11 mouse cellular contexts compared by ENCODE assay signal in the genomic region with DNA sequence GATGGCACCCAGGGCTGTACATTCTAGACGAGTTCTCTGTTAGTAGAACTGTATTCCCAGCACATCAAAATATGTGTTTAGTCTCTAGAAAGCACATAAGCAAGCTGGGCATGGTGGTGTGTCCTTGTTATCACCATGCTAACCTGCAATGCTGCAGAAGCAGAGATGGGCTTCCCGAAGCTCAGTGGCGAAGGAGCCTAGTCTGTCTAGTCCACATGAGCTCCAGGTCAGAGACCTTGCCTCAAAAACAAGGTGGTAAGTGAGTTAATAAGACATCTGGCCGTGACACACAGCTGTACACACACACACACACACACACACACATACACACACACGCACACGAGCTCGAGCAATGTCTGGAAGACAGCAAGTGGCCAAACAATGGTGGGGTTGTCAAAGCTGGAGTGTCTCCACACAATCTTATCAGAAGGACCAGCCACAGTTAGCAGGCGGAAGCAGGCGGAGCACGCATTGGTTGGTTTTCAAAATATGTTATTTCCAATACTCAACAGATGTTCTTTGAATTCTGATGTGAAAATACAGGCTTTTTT.
DNase-seq lines count a peak whose midpoint lies in the region; ATAC-seq and TF ChIP-seq lines count a peak whose summit lies in the region.
"Had no signal": no experiment of that assay in that cellular context is flagged by ENCODE, and none has a peak within 500 bp of the region (broad histone marks: within the 10 kb centered on the region; RNA-seq: fewer than 3 reads in every experiment).

No protein-coding gene starts in this region.

- no peak for TF ChIP-seq CTCF in lung, adult 2 months (IDR thresholded peaks at IDR 0.05; ENCODE audit: insufficient read depth, low read length)
- TF ChIP-seq CTCF in embryonic fibroblast, embryonic 13.5 days (IDR thresholded peaks at IDR 0.05; ENCODE audit: borderline replicate concordance, insufficient read depth, low read length): no peak

- no peak overlapping the region for H3K4me3 ChIP-seq in lung, embryonic 16.5 days (ENCODE audit: low read length)
- no peak overlapping the region for H3K4me3 ChIP-seq in lung, adult 2 months (replicated peaks; ENCODE audit: extremely low read depth, low read depth, low read length)
- H3K4me3 ChIP-seq in embryonic fibroblast, embryonic 13.5 days (ENCODE audit: insufficient read depth, low read length): no peak overlapping the region
- H3K4me3 ChIP-seq in limb, embryonic 10.5 days: no peak overlapping the region
- H3K4me3 ChIP-seq: limb, embryonic 15.5 days; neural tube, embryonic 15.5 days had no signal

- H3K9ac ChIP-seq in lung, embryonic 16.5 days (ENCODE audit: low read length): no peak overlapping the region
- H3K9ac ChIP-seq: limb, embryonic 15.5 days; neural tube, embryonic 15.5 days had no signal

- TF ChIP-seq POLR2A in lung, adult 2 months (IDR thresholded peaks at IDR 0.05; ENCODE audit: borderline replicate concordance, extremely low read depth, low read depth, low read length): no peak
- no peak for TF ChIP-seq POLR2A in embryonic fibroblast, embryonic 13.5 days (IDR thresholded peaks at IDR 0.05; ENCODE audit: low read depth, low read length)

- 32% methylated on average over 10 of the region's 10 CpGs for WGBS in lung, embryonic 16.5 days
- 47% methylated on average over 10 of the region's 10 CpGs for WGBS in lung, adult 2 months
- 86% methylated on average over 10 of the region's 10 CpGs for WGBS in limb, embryonic 10.5 days

- peak; percentile 80 for ATAC-seq in lung, embryonic 16.5 days (ENCODE audit: low read depth)
- ATAC-seq in megakaryocyte-erythroid progenitor cell, adult 5-6 weeks (replicated peaks; ENCODE audit: low FRiP score, low TSS enrichment, poor library complexity, severe bottlenecking): peak; percentile 84

- no peak for DNase-seq in lung, adult 2 months
- DNase-seq in heart, postnatal 4 days: peak; percentile 51
- DNase-seq in cerebellum, postnatal 4 days (ENCODE audit: low spot score in 2 of 2): no peak
- no peak for DNase-seq in embryo, embryonic 10.5 days (ENCODE audit: low spot score)
- no peak for DNase-seq in limb, embryonic 10.5 days (ENCODE audit: low spot score)

- no peaks in the 10 kb centered on the region for H3K9me3 ChIP-seq in lung, embryonic 16.5 days (ENCODE audit: control insufficient read depth, low read length)
- no peaks in the 10 kb centered on the region for H3K9me3 ChIP-seq in limb, embryonic 10.5 days (replicated peaks)
- H3K9me3 ChIP-seq: limb, embryonic 15.5 days; neural tube, embryonic 15.5 days had no signal

- H3K27ac ChIP-seq in lung, embryonic 16.5 days (ENCODE audit: low read length): no peak overlapping the region; the same call in 1 of the 2 replicates
- H3K27ac ChIP-seq in embryonic fibroblast, embryonic 13.5 days (ENCODE audit: insufficient read depth, low read length): peak overlapping the region; percentile 76
- no peak overlapping the region for H3K27ac ChIP-seq in limb, embryonic 10.5 days
- H3K27ac ChIP-seq: kidney, postnatal 0 days; neural tube, embryonic 15.5 days had no signal

- H3K4me2 ChIP-seq in lung, embryonic 16.5 days (ENCODE audit: low read depth, low read length): no peak overlapping the region
- H3K4me2 ChIP-seq: limb, embryonic 15.5 days; neural tube, embryonic 15.5 days had no signal

- H3K4me1 ChIP-seq in lung, embryonic 16.5 days (replicated peaks; ENCODE audit: control insufficient read depth, insufficient read depth, low read length): peaks cover 9% of the 10 kb centered on the region
- 0 out of 2 replicates have a peak, but pooled peaks cover 3% of the 10 kb centered on the region for H3K4me1 ChIP-seq in lung, adult 2 months (ENCODE audit: control insufficient read depth, insufficient read depth, low read length)
- peaks cover 24% of the 10 kb centered on the region for H3K4me1 ChIP-seq in embryonic fibroblast, embryonic 13.5 days (ENCODE audit: control insufficient read depth, insufficient read depth, low read length)
- H3K4me1 ChIP-seq in limb, embryonic 10.5 days: peaks cover 18% of the 10 kb centered on the region

- no peaks in the 10 kb centered on the region for H3K36me3 ChIP-seq in lung, embryonic 16.5 days (ENCODE audit: control insufficient read depth, insufficient read depth, low read length)
- H3K36me3 ChIP-seq in limb, embryonic 10.5 days: no peaks in the 10 kb centered on the region
- H3K36me3 ChIP-seq: limb, embryonic 15.5 days; neural tube, embryonic 15.5 days had no signal

- no peaks in the 10 kb centered on the region for H3K27me3 ChIP-seq in lung, embryonic 16.5 days (ENCODE audit: control insufficient read depth, insufficient read depth, low read depth, low read length)
- no peaks in the 10 kb centered on the region for H3K27me3 ChIP-seq in limb, embryonic 10.5 days (ENCODE audit: low read depth, poor library complexity, severe bottlenecking)
- H3K27me3 ChIP-seq: limb, embryonic 15.5 days had no signal
